Mouse (Mus musculus): ENCODE measurements around the gene Cox17.

GRCm38 (mm10) chr16:38358256-38358812, 11.5 kb downstream of the Cox17 start:
- TF ChIP-seq CTCF (IDR thresholded peaks at IDR 0.05), result no peak
- TF ChIP-seq EP300 (IDR thresholded peaks at IDR 0.05; ENCODE audit: insufficient read depth, low read depth, low read length), result no peak

Data from heart, adult 2 months (tissue).